Mouse (Mus musculus) bone marrow macrophage, adult 2 months (primary cell): ENCODE measurements around the gene Smc5. TPM values are rescaled to one million over a fixed set of nuclear protein-coding genes. Genes with fewer than 3 reads are reported as not detected.

Source experiments
- H3K27ac ChIP-seq: 2 replicates; pipeline ENCODE4 v1.5.1; 2012; ENCODE audit warnings: low read depth, low read length; ENCODE audit not compliant: insufficient read depth
- H3K4me1 ChIP-seq: 2 replicates; pipeline ENCODE4 v1.6.1; 2012; ENCODE audit warnings: low read length; ENCODE audit not compliant: control insufficient read depth, insufficient read depth
- H3K4me3 ChIP-seq: 2 replicates; pipeline ENCODE4 v1.5.1; 2012; ENCODE audit warnings: mild to moderate bottlenecking, low read length, moderate library complexity; ENCODE audit not compliant: insufficient read depth
- CTCF ChIP-seq: IDR thresholded peaks from 2 replicates; pipeline ENCODE4 v1.5.1; 2012; ENCODE audit warnings: low read depth, mild to moderate bottlenecking, low read length, moderate library complexity
- POLR2A ChIP-seq: IDR thresholded peaks from 2 replicates; pipeline ENCODE4 v1.6.1; 2012; ENCODE audit warnings: mild to moderate bottlenecking, low read depth, low read length, borderline replicate concordance
- polyA plus RNA-seq: library from polyadenylated mRNA; stranded (reverse); fragments of >200 nt; gene quantifications from 2 replicates; pipeline ENCODE4 v1.2.4, GENCODE M21; 2012; ENCODE audit not compliant: missing spikeins, insufficient read depth, insufficient read length

Gene Smc5
- polyA plus RNA-seq = 46.3 and 48.9 TPM in 2 replicates

DNA sequence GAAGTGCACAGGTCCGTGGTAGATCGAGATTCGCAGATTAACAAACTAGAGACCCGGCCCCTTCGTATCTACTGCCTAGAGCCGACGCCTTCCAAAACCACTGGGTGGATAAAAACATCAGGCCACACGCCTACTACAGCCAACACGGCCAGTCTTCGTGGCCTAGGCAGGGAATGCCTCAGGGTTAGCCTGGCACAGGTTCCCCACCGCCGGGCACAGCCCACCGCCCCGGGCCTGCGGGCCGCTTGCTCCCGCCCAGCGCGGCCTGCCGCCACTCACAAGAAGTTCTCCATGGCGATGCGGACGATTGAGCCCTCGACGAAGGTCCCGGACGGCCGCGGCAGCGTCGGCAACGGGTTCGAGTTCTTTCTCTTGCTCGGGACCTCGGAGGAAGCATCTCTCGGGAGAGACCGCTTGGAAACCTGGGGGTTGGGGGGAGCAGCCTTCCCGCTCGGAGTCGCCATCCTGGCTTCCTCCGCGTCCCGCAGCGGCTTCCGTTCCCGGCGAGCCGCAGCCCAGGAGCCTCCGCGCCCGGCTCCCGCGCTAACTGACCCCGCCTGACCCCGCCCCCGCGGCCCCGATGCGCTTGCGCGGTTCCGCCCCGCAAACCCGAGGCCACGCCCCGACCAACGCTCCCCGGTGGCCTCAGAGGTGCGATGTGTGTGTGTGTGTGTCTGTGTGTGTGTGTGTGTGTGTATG, at the start of gene Smc5:
Gene Smc5 (minus strand): TSS at position 543 of the 699 bp plus-strand sequence.
- peak within 1 kb of the TSS; percentile 2; the same call in 1 of the 2 replicates for H3K27ac ChIP-seq
- peaks cover 9% of the 10 kb centered on the region for H3K4me1 ChIP-seq
- peak within 1 kb of the TSS; percentile 93 for H3K4me3 ChIP-seq
- TF ChIP-seq CTCF (no peak), POLR2A (peak; percentile 68; the same call in 1 of the 2 replicates)

DNA sequence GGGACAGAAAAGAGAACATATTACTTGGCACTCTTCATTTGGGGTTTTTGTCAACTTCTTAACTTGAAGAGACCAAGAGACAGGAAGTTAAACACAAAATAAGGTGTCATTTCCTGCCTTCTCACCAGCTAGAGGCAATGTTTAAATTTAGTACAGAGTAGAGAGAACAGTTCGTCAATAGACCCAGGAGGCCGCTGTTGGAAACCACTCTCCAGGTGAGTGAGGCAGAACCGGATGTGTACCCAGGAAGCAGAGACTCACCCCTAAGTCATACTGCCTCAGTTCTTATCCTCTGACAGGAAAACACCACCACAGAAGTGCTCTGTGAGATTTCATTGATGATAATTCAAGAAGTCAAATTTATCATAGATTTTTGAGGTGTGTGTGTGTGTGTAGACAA, 49.4 kb upstream of the Smc5 start:
- TF ChIP-seq CTCF (no peak), POLR2A (no peak)
- Histone ChIP-seq H3K4me3 (no peak overlapping the region), H3K4me1 (0 out of 2 replicates have a peak, but pooled peaks cover 2% of the 10 kb centered on the region), H3K27ac (no peak overlapping the region)

DNA sequence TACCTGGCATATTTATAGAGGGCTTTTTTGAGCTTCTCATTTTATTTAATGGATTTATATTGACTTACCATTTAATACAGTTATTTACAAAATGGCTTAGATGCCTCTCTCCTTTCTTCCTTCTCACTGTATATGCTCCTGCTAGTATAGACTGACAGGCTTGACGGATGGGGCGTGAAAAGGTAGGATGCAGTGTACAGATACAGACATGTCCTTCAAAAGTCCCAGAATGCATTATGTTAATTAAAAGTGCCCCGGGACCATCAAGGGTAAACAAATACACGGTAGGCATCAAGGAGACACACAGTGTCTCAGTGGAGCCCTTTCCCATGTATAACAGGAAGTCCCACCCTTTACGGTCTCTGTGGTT, 44.3 kb upstream of the Smc5 start:
- no peak for TF ChIP-seq CTCF
- no peak for TF ChIP-seq POLR2A
- no peak overlapping the region for H3K27ac ChIP-seq
- no peaks in the 10 kb centered on the region for H3K4me1 ChIP-seq
- H3K4me3 ChIP-seq = no peak overlapping the region

DNA sequence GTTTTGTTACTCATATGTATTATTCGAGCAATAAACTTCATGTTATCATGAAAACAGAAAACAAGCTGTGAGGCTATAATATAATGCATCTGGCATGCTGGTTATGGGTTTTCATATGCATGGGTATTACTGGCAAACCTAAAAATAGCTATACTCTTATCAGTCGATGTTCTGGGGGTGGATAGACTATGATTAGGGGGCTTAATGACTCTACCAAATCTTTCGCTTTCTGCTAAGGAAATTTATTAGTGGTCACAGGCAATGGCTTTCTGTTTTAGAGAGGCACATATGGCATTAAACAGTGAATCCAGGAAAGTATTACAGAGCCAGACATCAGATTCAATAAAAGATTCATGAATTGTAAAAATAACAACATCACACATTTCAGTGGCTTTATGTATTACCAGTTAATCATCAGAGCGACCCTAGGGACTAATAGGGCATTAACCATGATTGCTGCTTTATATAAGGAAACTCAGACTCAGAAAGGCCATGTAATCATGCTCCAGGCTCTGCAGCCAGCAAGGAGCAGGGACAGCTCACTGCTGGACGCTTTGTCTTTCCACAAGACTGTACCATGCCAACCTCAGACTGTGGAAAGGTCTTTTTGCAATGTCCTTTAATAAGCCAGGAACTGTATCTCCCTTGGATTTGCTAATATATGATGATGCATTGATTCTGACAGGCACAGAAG, 43.7 kb upstream of the Smc5 start:
- Histone ChIP-seq H3K4me1 (no peaks in the 10 kb centered on the region), H3K4me3 (no peak overlapping the region), H3K27ac (no peak overlapping the region)
- TF ChIP-seq POLR2A = no peak
- TF ChIP-seq CTCF = no peak

DNA sequence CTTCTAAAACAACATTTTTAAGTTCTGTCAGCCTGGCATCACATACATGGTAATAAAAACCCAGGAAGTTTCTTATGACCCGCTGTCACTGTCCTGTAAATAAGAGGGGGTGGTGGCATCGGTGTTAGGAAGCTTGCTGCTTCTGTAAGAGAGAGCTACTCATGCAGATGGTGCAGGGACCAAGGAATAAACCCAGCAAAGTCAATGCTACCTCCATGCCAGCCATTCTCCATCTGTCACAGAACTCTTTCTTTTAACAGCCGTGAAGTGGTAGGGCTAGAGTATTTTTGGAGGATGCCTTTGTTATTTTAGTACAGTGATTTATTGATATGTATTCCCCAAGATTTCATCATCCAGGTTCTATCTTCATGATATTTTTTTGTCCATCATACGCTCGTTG, 43.2 kb upstream of the Smc5 start:
- TF ChIP-seq CTCF = no peak
- TF ChIP-seq POLR2A = no peak
- H3K4me3 ChIP-seq = no peak overlapping the region
- no peaks in the 10 kb centered on the region for H3K4me1 ChIP-seq
- no peak overlapping the region for H3K27ac ChIP-seq

DNA sequence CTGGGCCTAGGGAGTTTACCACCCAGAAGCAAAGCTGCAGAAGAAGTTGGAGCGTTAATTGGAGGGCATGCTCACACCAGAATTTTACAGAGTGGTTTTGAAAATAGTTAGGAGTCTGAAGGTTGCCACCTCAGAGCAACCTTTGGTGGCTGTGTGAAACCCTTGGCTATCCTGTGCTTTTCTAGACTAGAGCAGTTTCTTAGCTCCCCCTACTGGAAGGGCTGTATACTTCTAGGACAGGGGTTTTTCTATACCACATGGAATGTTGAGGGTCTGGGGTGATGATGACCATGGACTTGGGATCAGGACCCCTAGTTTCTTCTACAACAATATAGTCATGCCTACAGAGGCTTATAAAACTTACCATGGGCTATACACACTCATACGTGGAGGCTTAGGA, 36.3 kb upstream of the Smc5 start:
- TF ChIP-seq POLR2A = no peak
- TF ChIP-seq CTCF = no peak
- no peak overlapping the region for H3K4me3 ChIP-seq
- H3K27ac ChIP-seq = no peak overlapping the region
- no peaks in the 10 kb centered on the region for H3K4me1 ChIP-seq

DNA sequence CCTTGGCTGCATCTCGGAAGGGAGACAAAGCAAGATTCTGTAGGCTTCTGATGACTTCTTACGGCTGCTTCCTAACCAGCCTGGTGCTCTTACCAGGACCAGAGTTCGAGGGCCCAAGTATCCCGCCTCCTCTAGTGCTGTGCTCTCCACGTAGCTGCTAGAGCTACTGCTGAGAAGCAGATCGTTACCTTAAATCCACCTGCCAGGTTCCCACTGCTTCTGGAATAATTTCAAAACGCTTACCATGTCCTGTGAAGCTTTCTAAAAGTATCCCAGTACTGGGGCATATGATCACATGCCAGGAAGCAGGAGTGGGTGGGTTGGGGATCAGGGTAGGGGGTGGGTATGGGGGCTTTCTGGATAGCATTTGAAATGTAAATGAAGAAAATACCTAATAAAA, 33.0 kb upstream of the Smc5 start:
- Histone ChIP-seq H3K4me1 (no peaks in the 10 kb centered on the region), H3K4me3 (no peak overlapping the region), H3K27ac (no peak overlapping the region)
- TF ChIP-seq CTCF = no peak
- TF ChIP-seq POLR2A = no peak

DNA sequence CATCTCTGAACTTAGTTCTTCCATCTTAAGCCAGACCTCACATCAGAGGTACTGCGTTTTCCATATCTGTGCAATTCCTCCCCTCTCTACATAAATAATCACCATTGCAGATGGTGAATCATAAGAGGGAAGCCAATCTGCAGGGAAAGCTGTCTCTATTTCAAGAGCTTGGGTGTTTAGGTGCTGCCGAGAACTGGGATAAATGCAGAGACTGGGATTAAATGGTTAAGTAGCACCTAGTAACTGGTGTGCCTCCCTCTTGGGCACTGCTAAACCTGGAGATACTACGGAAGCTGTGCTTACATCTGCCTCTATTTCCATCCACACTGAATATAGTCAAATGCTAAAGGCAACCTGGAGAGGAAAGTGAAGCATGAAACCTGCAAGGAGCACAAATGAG, 26.3 kb upstream of the Smc5 start:
- Histone ChIP-seq H3K27ac (no peak overlapping the region), H3K4me3 (no peak overlapping the region), H3K4me1 (no peaks in the 10 kb centered on the region)
- TF ChIP-seq CTCF = no peak
- no peak for TF ChIP-seq POLR2A

DNA sequence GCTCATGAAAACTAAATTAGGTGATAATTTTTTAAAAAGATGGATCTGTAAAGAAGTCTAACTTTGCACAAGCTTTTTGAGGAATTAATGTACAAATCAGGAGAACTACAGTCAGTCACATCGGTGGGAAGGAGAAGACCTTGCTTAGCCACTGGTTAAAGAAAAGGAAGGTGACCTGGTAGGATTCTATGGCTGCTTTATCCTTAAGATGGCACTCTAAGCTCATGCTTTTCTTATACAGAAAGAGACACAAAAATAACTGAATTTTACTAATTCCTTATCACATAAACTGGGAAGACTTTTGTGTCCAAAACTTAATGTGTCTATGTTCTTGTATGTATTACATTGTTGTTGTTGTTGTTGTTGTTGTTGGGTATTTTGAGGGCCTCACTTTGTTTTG, 25.2 kb upstream of the Smc5 start:
- no peak overlapping the region for H3K4me3 ChIP-seq
- no peaks in the 10 kb centered on the region for H3K4me1 ChIP-seq
- no peak overlapping the region for H3K27ac ChIP-seq
- TF ChIP-seq POLR2A (no peak), CTCF (no peak)

DNA sequence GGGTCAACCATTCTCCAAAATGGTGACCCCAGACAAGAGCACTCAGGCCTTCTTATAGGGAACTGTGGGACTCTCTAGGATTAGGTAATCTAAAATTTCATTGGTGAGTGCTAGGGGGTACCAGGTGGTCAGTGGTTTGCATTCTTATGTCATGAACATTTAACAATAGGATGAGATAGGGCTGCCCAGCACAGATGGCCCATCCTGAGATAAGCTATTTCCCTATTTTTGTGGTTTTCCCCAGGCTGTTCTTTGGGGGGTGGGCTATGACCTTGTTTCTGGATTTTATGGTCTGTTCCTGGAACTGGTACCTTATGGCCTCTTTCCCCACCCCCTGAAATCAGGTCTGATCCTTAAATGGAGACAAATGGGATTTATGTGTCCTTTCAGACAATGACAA, 23.5 kb upstream of the Smc5 start:
- TF ChIP-seq CTCF = no peak
- no peak for TF ChIP-seq POLR2A
- Histone ChIP-seq H3K27ac (no peak overlapping the region), H3K4me1 (no peaks in the 10 kb centered on the region), H3K4me3 (no peak overlapping the region)
